Mouse (Mus musculus) forebrain, embryonic 16.5 days (tissue): Measurements from ENCODE around the gene Snd1. TPM values are rescaled to one million over a fixed set of nuclear protein-coding genes. Genes with fewer than 3 reads are reported as not detected.

ENCODE experiments used
- ATAC-seq: fragments of 200-750 bp; cut with Nextera tagmentation; 2 replicates; pipeline ENCODE4 v1.8.0; 2017; ENCODE audit warnings: mild to moderate bottlenecking, moderate library complexity
- H3K27ac ChIP-seq: fragments of 300-500 bp; sonication (generic); 2 replicates; pipeline ENCODE4 v1.5.1; 2014; ENCODE audit warnings: low read length, control low read depth
- H3K27me3 ChIP-seq: fragments of 300-500 bp; sonication (generic); replicated peaks from 2 replicates; pipeline ENCODE4 v1.6.1; 2014; ENCODE audit warnings: low read length; ENCODE audit not compliant: control insufficient read depth, insufficient read depth
- H3K36me3 ChIP-seq: fragments of 300-500 bp; sonication (generic); 2 replicates; pipeline ENCODE4 v1.6.1; 2014; ENCODE audit not compliant: control insufficient read depth, insufficient read depth
- H3K4me1 ChIP-seq: fragments of 300-500 bp; sonication (generic); replicated peaks from 2 replicates; pipeline ENCODE4 v1.6.1; 2014; ENCODE audit warnings: low read length; ENCODE audit not compliant: control insufficient read depth, insufficient read depth
- H3K4me2 ChIP-seq: fragments of 300-500 bp; sonication (generic); 2 replicates; pipeline ENCODE4 v1.6.1; 2014; ENCODE audit warnings: mild to moderate bottlenecking, low read length, control low read depth
- H3K4me3 ChIP-seq: fragments of 300-500 bp; sonication (generic); replicated peaks from 2 replicates; pipeline ENCODE4 v1.5.1; 2014; ENCODE audit warnings: mild to moderate bottlenecking, low read length, control low read depth
- H3K9ac ChIP-seq: fragments of 300-500 bp; sonication (generic); replicated peaks from 2 replicates; pipeline ENCODE4 v1.6.1; 2014; ENCODE audit warnings: low read depth, low read length, control low read depth
- H3K9me3 ChIP-seq: fragments of 300-500 bp; sonication (generic); 2 replicates; pipeline ENCODE4 v1.6.1; 2016; ENCODE audit warnings: low read length; ENCODE audit not compliant: control insufficient read depth
- WGBS: fragments of 180-500 bp; shearing (Covaris S2); extraction: QIAGEN DNeasy Blood & Tissue Kit; methylation state at CpG from one replicate; pipeline ENCODE4 v1.1.7; 2014; 5-methylcytosine and 5-hydroxymethylcytosine counted together
- polyA plus RNA-seq: library from polyadenylated mRNA; unstranded; fragments of >200 nt; fragmentation: Nextera tagmentation; extraction: Ambion mirVana; gene quantifications from 2 replicates; pipeline ENCODE4 v1.2.1, GENCODE M21; 2015

Snd1 gene
- polyA plus RNA-seq, 1 experiment from 2014 or later: 81.0 TPM

DNA sequence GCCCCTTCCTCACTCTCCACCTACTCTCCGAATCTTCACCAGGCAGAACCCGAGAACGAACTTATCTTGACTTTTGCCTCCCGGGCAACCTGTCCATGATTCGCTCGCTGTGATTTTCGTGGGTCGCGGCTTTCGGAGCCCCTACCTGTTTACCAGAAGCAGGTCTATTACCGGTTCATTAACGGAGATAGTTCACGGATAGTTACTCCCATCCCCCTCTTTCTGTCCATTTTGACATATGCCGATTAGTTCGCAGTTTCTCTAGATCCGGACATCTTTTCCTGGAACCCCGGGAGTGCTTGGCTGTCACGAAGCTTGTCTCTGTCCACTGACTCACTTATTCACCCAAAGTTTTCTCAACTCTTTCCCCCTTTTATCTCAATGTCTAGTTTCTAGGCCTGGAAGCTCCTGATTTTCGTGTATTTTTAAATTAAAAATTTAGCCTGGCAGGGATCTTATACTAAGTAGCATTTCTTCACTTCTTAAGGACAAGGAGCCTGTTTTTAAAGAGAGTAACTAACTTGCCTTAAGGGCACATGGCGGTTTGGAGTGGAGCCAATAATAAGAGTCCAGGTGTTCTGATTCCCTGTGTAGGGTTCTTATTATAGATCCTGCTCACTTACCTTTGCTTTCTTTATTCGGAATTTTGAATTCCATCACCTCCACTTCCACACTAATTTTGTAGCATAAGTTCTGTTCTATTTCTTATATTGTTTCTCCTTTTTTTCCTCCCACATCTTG, 6.0 kb downstream of the Snd1 start:
- no peaks in the 10 kb centered on the region for H3K27me3 ChIP-seq
- no peaks in the 10 kb centered on the region for H3K9me3 ChIP-seq
- H3K4me2 ChIP-seq: peak overlapping the region; percentile 97
- 7% methylated on average over 21 of the region's 21 CpGs for WGBS
- no peaks in the 10 kb centered on the region for H3K36me3 ChIP-seq
- ATAC-seq: no peak
- H3K4me1 ChIP-seq: peaks cover 21% of the 10 kb centered on the region
- H3K4me3 ChIP-seq: peak overlapping the region; percentile 67
- H3K27ac ChIP-seq: peak overlapping the region; percentile 49; the same call in 1 of the 2 replicates
- peak overlapping the region; percentile 77 for H3K9ac ChIP-seq

DNA sequence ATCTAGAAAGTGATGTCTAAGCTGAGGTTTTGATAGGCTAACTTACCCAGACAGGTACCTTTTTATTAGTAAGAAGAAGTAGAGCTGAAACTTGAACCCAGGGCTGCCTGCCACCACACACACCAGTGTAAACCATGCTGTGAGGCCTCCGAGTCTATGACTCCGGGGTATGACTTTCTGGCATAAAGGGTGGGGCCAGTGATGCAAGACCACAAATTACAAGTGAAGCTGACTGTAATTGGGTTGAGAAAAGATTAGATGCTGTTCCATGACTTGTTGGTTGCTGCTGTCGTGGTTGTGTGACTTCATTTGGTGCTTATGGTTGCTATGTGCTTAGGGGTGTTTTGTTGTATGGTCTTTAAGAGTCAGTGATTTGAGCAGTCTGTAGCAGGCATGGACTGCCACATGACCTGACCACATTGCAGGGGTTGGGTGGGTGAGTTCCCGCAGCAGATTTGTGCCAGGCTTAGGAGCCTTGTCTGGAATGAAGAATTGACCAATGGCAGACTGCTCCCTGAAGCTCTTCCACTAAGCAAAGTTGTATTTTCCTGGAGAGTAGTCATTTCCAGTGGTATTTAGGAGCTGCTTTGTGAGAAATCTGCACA, 7.9 kb downstream of the Snd1 start:
- WGBS: 88% methylated on average over 4 of the region's 4 CpGs

DNA sequence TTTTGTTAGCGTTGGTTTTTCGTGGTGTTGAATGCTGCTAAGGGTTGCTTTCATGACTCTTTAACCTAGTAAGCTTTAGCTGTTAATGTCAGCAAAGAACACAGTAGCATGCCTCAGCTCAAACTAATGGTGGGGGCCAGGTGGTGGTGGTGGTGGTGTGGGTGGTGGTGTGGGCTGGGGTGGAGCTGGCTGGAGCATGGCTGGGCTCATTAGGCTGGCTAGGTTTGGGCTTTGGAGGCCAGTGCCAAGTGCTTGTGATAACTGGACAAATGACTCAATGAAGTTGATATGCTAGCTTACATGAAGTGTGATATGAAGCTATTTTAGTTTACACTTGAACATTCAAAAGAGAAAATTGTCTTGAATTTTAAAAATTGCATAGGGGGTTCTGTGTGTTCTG, 11.1 kb downstream of the Snd1 start:
- Histone ChIP-seq H3K4me1 (peaks cover 23% of the 10 kb centered on the region), H3K9ac (no peak overlapping the region), H3K4me2 (no peak overlapping the region), H3K27me3 (no peaks in the 10 kb centered on the region), H3K27ac (no peak overlapping the region), H3K36me3 (no peaks in the 10 kb centered on the region), H3K9me3 (no peaks in the 10 kb centered on the region), H3K4me3 (no peak overlapping the region)
- ATAC-seq: no peak
- 77% methylated on average over 2 of the region's 2 CpGs for WGBS

More for the DNA sequence above, 7.9 kb downstream of the Snd1 start:
- no peak overlapping the region for H3K27ac ChIP-seq
- no peaks in the 10 kb centered on the region for H3K27me3 ChIP-seq
- no peak for ATAC-seq
- no peak overlapping the region for H3K9ac ChIP-seq
- no peak overlapping the region for H3K4me3 ChIP-seq
- no peaks in the 10 kb centered on the region for H3K9me3 ChIP-seq
- H3K4me2 ChIP-seq: no peak overlapping the region
- peaks cover 29% of the 10 kb centered on the region for H3K4me1 ChIP-seq
- no peaks in the 10 kb centered on the region for H3K36me3 ChIP-seq

DNA sequence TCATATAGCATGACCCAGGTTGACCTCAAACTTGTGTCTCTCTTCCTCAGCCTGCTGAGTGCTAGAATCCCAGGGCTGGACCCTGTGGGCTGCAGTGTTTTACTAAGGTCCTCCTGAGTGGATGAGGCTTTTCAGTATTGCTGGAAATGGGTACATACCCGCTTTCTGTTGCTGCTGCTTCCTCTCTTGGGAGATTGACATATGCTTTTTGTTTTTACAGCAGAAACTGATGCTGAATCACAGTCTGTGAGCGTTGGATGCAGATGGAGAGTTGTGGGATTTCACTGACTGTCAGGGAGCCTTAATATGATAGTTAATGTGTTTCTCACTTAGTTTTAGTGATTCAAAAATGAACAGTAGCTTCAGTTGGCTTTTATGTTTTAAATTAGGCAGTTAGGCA, 11.5 kb downstream of the Snd1 start:
- H3K4me2 ChIP-seq: no peak overlapping the region
- 55% methylated on average over 2 of the region's 2 CpGs for WGBS
- H3K36me3 ChIP-seq: no peaks in the 10 kb centered on the region
- no peaks in the 10 kb centered on the region for H3K9me3 ChIP-seq
- peaks cover 20% of the 10 kb centered on the region for H3K4me1 ChIP-seq
- no peaks in the 10 kb centered on the region for H3K27me3 ChIP-seq
- H3K4me3 ChIP-seq: no peak overlapping the region
- H3K9ac ChIP-seq: no peak overlapping the region
- ATAC-seq: 0 out of 2 replicates have a peak, but pooled peaks have one; percentile 21
- H3K27ac ChIP-seq: no peak overlapping the region

DNA sequence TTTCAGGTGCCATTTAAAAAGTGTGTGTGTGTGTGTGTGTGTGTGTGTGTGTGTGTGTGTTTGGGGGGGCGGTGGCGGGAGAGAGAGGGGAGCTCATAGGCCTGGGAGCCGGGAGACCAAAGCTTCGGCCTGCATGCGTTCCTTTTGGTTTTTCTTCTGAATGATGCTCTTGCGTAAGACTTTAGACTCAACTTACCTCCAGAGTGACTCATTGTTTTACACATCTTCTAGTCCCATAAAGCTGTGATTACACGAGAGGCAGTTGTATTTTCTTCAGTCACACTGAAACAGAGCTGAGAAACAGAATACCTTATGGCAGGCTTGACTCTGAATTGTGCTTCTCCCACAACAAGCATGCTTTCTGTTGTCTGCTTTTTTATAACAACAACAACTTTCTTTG, 12.0 kb downstream of the Snd1 start:
- H3K27ac ChIP-seq: no peak overlapping the region
- no peaks in the 10 kb centered on the region for H3K27me3 ChIP-seq
- 90% methylated on average over 6 of the region's 7 CpGs for WGBS
- H3K9ac ChIP-seq: no peak overlapping the region
- no peak for ATAC-seq
- H3K4me1 ChIP-seq: peaks cover 17% of the 10 kb centered on the region
- no peak overlapping the region for H3K4me2 ChIP-seq
- no peaks in the 10 kb centered on the region for H3K36me3 ChIP-seq
- no peaks in the 10 kb centered on the region for H3K9me3 ChIP-seq
- H3K4me3 ChIP-seq: no peak overlapping the region

DNA sequence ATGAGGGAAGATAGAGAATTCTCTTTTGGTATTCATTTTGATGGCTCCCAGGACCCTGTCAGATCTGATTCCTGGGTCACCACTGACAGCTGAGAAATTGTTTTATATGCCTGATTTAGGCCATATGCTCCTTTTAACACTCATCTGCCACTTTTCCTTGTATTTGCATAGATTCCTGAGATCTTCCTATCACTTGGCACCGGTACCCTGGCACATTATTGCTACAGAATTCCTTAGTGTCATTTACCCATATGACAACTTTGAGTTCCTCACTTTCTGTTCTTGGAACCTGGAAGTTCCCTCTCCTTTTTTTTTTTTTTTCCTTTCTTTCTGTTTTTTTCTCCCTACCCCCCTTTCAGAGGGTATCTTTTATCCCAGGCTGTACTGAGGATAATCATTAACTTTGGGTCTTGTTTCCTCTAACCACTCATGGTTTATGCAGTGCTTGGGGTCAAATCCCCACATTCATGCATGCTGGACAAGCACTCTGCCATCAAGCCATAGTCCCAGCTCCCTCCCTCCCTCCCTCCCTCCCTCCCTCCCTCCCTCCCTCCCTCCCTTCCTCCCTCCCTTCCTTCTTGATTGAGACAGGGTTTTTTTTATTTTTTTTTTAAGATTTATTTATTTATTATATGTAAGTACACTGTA, 13.4 kb downstream of the Snd1 start:
- H3K27ac ChIP-seq: no peak overlapping the region
- peak; percentile 71 for ATAC-seq
- H3K4me2 ChIP-seq: no peak overlapping the region
- H3K36me3 ChIP-seq: peaks cover 2% of the 10 kb centered on the region; the same call in 1 of the 2 replicates
- H3K9ac ChIP-seq: no peak overlapping the region
- no peaks in the 10 kb centered on the region for H3K27me3 ChIP-seq
- peaks cover 15% of the 10 kb centered on the region for H3K4me1 ChIP-seq
- H3K9me3 ChIP-seq: no peaks in the 10 kb centered on the region
- WGBS: 67% methylated on average over 1 of the region's 1 CpGs
- H3K4me3 ChIP-seq: no peak overlapping the region

DNA sequence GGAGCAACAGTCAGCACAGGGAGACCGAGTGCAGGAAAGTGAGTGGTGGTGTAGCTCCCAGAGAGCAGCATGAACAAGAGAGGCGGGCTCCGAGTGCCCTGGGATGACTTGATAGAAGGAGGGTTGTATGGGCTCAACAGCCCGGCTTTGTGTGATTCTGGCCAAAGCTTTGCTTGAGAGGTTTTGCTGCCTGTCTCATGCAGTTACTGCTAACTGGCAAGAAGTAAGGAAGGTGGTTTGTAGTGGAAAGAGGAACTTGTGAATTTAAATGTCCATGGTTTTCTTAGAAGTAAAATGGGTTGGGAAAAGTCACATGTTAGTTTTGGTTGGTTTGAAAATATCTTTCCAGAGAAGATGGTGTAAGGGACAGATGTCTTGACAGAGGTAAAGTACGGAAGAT, 15.7 kb downstream of the Snd1 start:
- H3K36me3 ChIP-seq: peaks cover 2% of the 10 kb centered on the region; the same call in 1 of the 2 replicates
- ATAC-seq: no peak
- H3K4me1 ChIP-seq: peaks cover 13% of the 10 kb centered on the region
- H3K4me2 ChIP-seq: no peak overlapping the region
- 93% methylated on average over 5 of the region's 5 CpGs for WGBS
- H3K27ac ChIP-seq: no peak overlapping the region
- H3K27me3 ChIP-seq: no peaks in the 10 kb centered on the region
- no peak overlapping the region for H3K9ac ChIP-seq
- H3K4me3 ChIP-seq: no peak overlapping the region
- no peaks in the 10 kb centered on the region for H3K9me3 ChIP-seq

DNA sequence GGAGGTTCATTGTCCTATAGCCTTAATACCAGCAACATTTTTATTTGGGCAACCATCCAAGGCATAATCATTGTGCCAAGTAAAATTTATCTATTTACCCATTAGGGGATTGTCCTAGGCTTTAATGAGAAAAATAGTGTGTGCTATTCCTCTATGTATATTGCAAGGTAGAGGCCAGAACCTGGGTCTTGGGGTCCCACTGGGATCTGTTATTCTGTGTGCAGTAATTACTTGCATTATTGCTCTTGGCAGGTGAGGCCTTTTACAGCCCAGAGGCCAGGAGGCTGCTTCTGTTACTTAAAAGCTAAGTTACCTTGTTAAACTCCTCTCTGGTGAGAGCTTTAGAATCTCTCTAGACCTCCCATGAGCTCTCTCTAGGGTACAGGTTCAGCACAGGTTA, 16.3 kb downstream of the Snd1 start:
- H3K9me3 ChIP-seq: no peaks in the 10 kb centered on the region
- H3K27me3 ChIP-seq: no peaks in the 10 kb centered on the region
- H3K4me1 ChIP-seq: peaks cover 8% of the 10 kb centered on the region
- H3K27ac ChIP-seq: no peak overlapping the region
- H3K4me3 ChIP-seq: no peak overlapping the region
- no peak overlapping the region for H3K4me2 ChIP-seq
- H3K9ac ChIP-seq: no peak overlapping the region
- ATAC-seq: no peak
- H3K36me3 ChIP-seq: peaks cover 2% of the 10 kb centered on the region; the same call in 1 of the 2 replicates

DNA sequence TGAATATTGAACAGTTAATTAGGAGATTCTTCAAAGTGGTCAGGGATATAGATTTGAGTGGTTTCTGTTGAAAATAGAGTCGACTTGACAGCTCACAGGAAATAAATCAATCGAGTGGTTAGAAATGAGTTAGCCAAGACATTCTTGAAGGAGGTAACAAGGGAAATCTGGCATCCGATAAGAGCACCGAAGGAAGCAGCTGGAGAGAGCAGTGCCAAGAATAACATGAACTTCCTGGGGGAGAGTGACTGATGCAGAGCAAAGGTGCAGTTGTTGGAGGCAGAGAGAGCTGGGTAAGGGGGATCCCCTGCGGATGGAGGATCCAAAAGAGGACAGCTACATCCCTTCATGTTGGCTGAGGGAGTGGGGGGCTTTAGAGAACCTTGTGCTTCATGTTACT, 22.9 kb downstream of the Snd1 start:
- no peaks in the 10 kb centered on the region for H3K27me3 ChIP-seq
- no peak overlapping the region for H3K4me3 ChIP-seq
- 78% methylated on average over 5 of the region's 5 CpGs for WGBS
- ATAC-seq: no peak
- H3K9me3 ChIP-seq: no peaks in the 10 kb centered on the region
- H3K4me2 ChIP-seq: no peak overlapping the region
- peaks cover 2% of the 10 kb centered on the region; the same call in 1 of the 2 replicates for H3K36me3 ChIP-seq
- no peaks in the 10 kb centered on the region for H3K4me1 ChIP-seq
- H3K27ac ChIP-seq: no peak overlapping the region
- no peak overlapping the region for H3K9ac ChIP-seq
